Mouse (Mus musculus) embryonic facial prominence, embryonic 11.5 days (tissue): ENCODE measurements around the gene Pbrm1. TPM values are rescaled to one million over a fixed set of nuclear protein-coding genes. Genes with fewer than 3 reads are reported as not detected.

Experiments
- ATAC-seq: fragments of 200-750 bp; cut with Nextera tagmentation; replicated peaks from 2 replicates; pipeline ENCODE4 v1.8.0; 2017; ENCODE audit warnings: low read depth; ENCODE audit not compliant: insufficient number of reproducible peaks, low FRiP score, low TSS enrichment
- DNase-seq: peaks from one replicate; pipeline ENCODE4 v3.0.0-alpha.2; 2015; ENCODE audit warnings: low spot score
- H3K27ac ChIP-seq: fragments of 300-500 bp; sonication (generic); replicated peaks from 2 replicates; pipeline ENCODE4 v1.5.1; 2014; ENCODE audit warnings: mild to moderate bottlenecking, low read depth, low read length, control low read depth
- H3K27me3 ChIP-seq: fragments of 300-500 bp; sonication (generic); 2 replicates; pipeline ENCODE4 v1.6.1; 2014; ENCODE audit warnings: mild to moderate bottlenecking, low read length, moderate library complexity, mixed read lengths; ENCODE audit not compliant: control insufficient read depth, insufficient read depth
- H3K36me3 ChIP-seq: fragments of 300-500 bp; sonication (generic); replicated peaks from 2 replicates; pipeline ENCODE4 v1.6.1; 2014; ENCODE audit warnings: low read depth, mild to moderate bottlenecking, low read length, moderate library complexity, mixed read lengths; ENCODE audit not compliant: control insufficient read depth, insufficient read depth
- H3K4me1 ChIP-seq: fragments of 300-500 bp; sonication (generic); 2 replicates; pipeline ENCODE4 v1.6.1; 2014; ENCODE audit warnings: low read length, mixed read lengths; ENCODE audit not compliant: control insufficient read depth, insufficient read depth
- H3K4me2 ChIP-seq: fragments of 300-500 bp; sonication (generic); 2 replicates; pipeline ENCODE4 v1.6.1; 2014; ENCODE audit warnings: low read depth, mild to moderate bottlenecking, control low read depth, low read length, moderate library complexity
- H3K4me3 ChIP-seq: fragments of 300-500 bp; sonication (generic); 2 replicates; pipeline ENCODE4 v1.5.1; 2014; ENCODE audit warnings: low read depth, low read length, control low read depth
- H3K9ac ChIP-seq: fragments of 300-500 bp; sonication (generic); replicated peaks from 2 replicates; pipeline ENCODE4 v1.6.1; 2014; ENCODE audit warnings: mild to moderate bottlenecking, control low read depth, low read length
- H3K9me3 ChIP-seq: fragments of 300-500 bp; sonication (generic); replicated peaks from 2 replicates; pipeline ENCODE4 v1.6.1; 2016; ENCODE audit warnings: mild to moderate bottlenecking, low read length, inconsistent platforms, mixed read lengths; ENCODE audit not compliant: control insufficient read depth
- WGBS: fragments of 180-500 bp; shearing (Covaris S2); extraction: QIAGEN DNeasy Blood & Tissue Kit; methylation state at CpG from one replicate; pipeline ENCODE4 v1.1.7; 2014; 5-methylcytosine and 5-hydroxymethylcytosine counted together
- polyA plus RNA-seq: library from polyadenylated mRNA; unstranded; fragments of >200 nt; fragmentation: Nextera tagmentation; extraction: Ambion mirVana; gene quantifications from 2 replicates; pipeline ENCODE4 v1.2.1, GENCODE M21; 2014

Pbrm1 gene
- polyA plus RNA-seq, 1 experiment from 2014 or later = 125 TPM

DNA sequence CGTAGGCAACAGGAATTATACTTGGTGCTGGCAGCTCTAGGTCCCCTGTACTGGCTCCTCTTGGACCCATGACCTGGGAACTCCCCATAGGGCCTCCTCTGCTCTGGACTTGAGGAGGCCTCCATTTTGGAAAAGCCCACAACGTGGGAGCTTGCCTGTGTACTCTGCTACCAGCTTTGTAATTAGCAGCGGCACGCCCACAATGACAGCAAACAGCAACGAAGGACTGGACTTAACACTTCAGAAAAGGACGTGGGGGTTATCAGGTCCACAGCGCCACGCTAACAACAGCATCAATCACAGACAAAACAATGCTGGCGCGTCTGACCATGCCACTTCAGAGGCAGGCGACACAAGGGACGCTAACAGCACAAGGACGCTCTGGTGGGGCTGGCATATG lies 152.0 kb downstream of the Pbrm1 start:
- ATAC-seq (no peak), DNase-seq (no peak)
- Histone ChIP-seq H3K27ac (no peak overlapping the region), H3K9ac (no peak overlapping the region), H3K4me3 (no peak overlapping the region), H3K27me3 (no peaks in the 10 kb centered on the region), H3K9me3 (no peaks in the 10 kb centered on the region), H3K4me2 (no peak overlapping the region), H3K4me1 (no peaks in the 10 kb centered on the region), H3K36me3 (peaks cover 36% of the 10 kb centered on the region)
- WGBS = 92% methylated on average over 13 of the region's 13 CpGs

Other genes with a start within 250 kb of the Pbrm1 start
- gene Tmem110, start 193.5 kb upstream of the Pbrm1 start, polyA plus RNA-seq = 31.1 and 36.1 TPM in 2 replicates
- gene Mustn1, start 139.9 kb upstream of the Pbrm1 start, polyA plus RNA-seq = 0.57 and 0.95 TPM in 2 replicates
- not detected in 2 replicates for gene Itih4, start 132.7 kb upstream of the Pbrm1 start, polyA plus RNA-seq
- gene Itih3, start 95.4 kb upstream of the Pbrm1 start, polyA plus RNA-seq = 0.28 and 0.32 TPM in 2 replicates
- not detected in 2 replicates for gene Itih1, start 75.8 kb upstream of the Pbrm1 start, polyA plus RNA-seq
- 14.0 and 14.6 TPM in 2 replicates for gene Nek4, start 67.8 kb upstream of the Pbrm1 start, polyA plus RNA-seq
- 59.4 and 59.8 TPM in 2 replicates for gene Glt8d1, start 17.7 kb upstream of the Pbrm1 start, polyA plus RNA-seq
- 293 and 321 TPM in 2 replicates for gene Spcs1, start 17.5 kb upstream of the Pbrm1 start, polyA plus RNA-seq
- gene Gnl3, start within 50 bp of the Pbrm1 start, polyA plus RNA-seq = 113 and 129 TPM in 2 replicates
- 56.8 and 62.3 TPM in 2 replicates for gene Smim4, start 109.8 kb downstream of the Pbrm1 start, polyA plus RNA-seq
- gene Nt5dc2, start 111.9 kb downstream of the Pbrm1 start, polyA plus RNA-seq = 462 and 510 TPM in 2 replicates
- gene Stab1, start 149.5 kb downstream of the Pbrm1 start, polyA plus RNA-seq = 19.8 and 23.6 TPM in 2 replicates
- gene Tnnc1, start 189.2 kb downstream of the Pbrm1 start, polyA plus RNA-seq = 10.0 and 25.3 TPM in 2 replicates
- 270 and 277 TPM in 2 replicates for gene Nisch, start 197.8 kb downstream of the Pbrm1 start, polyA plus RNA-seq
- gene Sema3g, start 198.7 kb downstream of the Pbrm1 start, polyA plus RNA-seq = 0.21 and 0.24 TPM in 2 replicates
- gene Phf7, start 232.2 kb downstream of the Pbrm1 start, polyA plus RNA-seq = 12.5 and 14.2 TPM in 2 replicates
- gene Bap1, start 232.3 kb downstream of the Pbrm1 start, polyA plus RNA-seq = 82.9 and 85.1 TPM in 2 replicates